Mouse (Mus musculus) intestine, embryonic 15.5 days (tissue): ENCODE data around the gene Spag5. TPM values are rescaled to one million over a fixed set of nuclear protein-coding genes. Genes with fewer than 3 reads are reported as not detected.

Experiments
- ATAC-seq: fragments of 200-750 bp; cut with Nextera tagmentation; 2 replicates; pipeline ENCODE4 v1.8.0; 2017; ENCODE audit warnings: moderate TSS enrichment, moderate library complexity
- H3K27ac ChIP-seq: fragments of 300-500 bp; sonication (generic); 2 replicates; pipeline ENCODE4 v1.5.1; 2015; ENCODE audit warnings: mild to moderate bottlenecking, inconsistent platforms
- H3K27me3 ChIP-seq: fragments of 300-500 bp; sonication (generic); replicated peaks from 2 replicates; pipeline ENCODE4 v1.6.1; 2015; ENCODE audit warnings: inconsistent platforms
- H3K36me3 ChIP-seq: fragments of 300-500 bp; sonication (generic); 2 replicates; pipeline ENCODE4 v1.6.1; 2015; ENCODE audit warnings: inconsistent platforms
- H3K4me1 ChIP-seq: fragments of 300-500 bp; sonication (generic); replicated peaks from 2 replicates; pipeline ENCODE4 v1.6.1; 2015; ENCODE audit warnings: inconsistent platforms
- H3K4me2 ChIP-seq: fragments of 300-500 bp; sonication (generic); replicated peaks from 2 replicates; pipeline ENCODE4 v1.6.1; 2015; ENCODE audit warnings: mild to moderate bottlenecking, inconsistent platforms
- H3K4me3 ChIP-seq: fragments of 300-500 bp; sonication (generic); replicated peaks from 2 replicates; pipeline ENCODE4 v1.5.1; 2015; ENCODE audit warnings: inconsistent platforms
- H3K9ac ChIP-seq: fragments of 300-500 bp; sonication (generic); 2 replicates; pipeline ENCODE4 v1.6.1; 2015; ENCODE audit warnings: inconsistent platforms
- H3K9me3 ChIP-seq: fragments of 300-500 bp; sonication (generic); 2 replicates; pipeline ENCODE4 v1.6.1; 2016; ENCODE audit warnings: inconsistent platforms
- WGBS: fragments of 180-500 bp; shearing (Covaris S2); methylation state at CpG from one replicate; pipeline ENCODE4 v1.1.7; 2015; 5-methylcytosine and 5-hydroxymethylcytosine counted together
- polyA plus RNA-seq: library from polyadenylated mRNA; unstranded; fragments of >200 nt; fragmentation: Nextera tagmentation; extraction: Ambion mirVana; gene quantifications from 2 replicates; pipeline ENCODE4 v1.2.1, GENCODE M21; 2015

Spag5 gene
- polyA plus RNA-seq, 1 experiment from 2014 or later = 28.3 TPM

- WGBS = 10% methylated on average over 13 of the region's 13 CpGs
- H3K27ac ChIP-seq = no peak overlapping the region
- peaks cover 27% of the 10 kb centered on the region for H3K4me1 ChIP-seq
- peak overlapping the region; percentile 58 for H3K4me2 ChIP-seq
- peak overlapping the region; percentile 27 for H3K4me3 ChIP-seq
- H3K36me3 ChIP-seq = no peaks in the 10 kb centered on the region
- no peaks in the 10 kb centered on the region for H3K9me3 ChIP-seq
- H3K9ac ChIP-seq = 0 out of 2 replicates have a peak overlapping the region, but pooled peaks have one; percentile 12
- ATAC-seq = peak; percentile 66
- no peaks in the 10 kb centered on the region for H3K27me3 ChIP-seq
These were observed 58.9 kb downstream of the Spag5 start for GRCm38 (mm10) chr11:78360125-78360788.

- Histone ChIP-seq H3K4me3 (no peak overlapping the region), H3K4me2 (0 out of 2 replicates have a peak overlapping the region, but pooled peaks have one; percentile 58), H3K4me1 (peaks cover 27% of the 10 kb centered on the region), H3K27me3 (no peaks in the 10 kb centered on the region), H3K27ac (no peak overlapping the region), H3K36me3 (no peaks in the 10 kb centered on the region), H3K9me3 (no peaks in the 10 kb centered on the region), H3K9ac (no peak overlapping the region)
- WGBS = 52% methylated on average over 2 of the region's 2 CpGs
- 0 out of 2 replicates have a peak, but pooled peaks have one; percentile 2 for ATAC-seq
These were observed 59.4 kb downstream of the Spag5 start for GRCm38 (mm10) chr11:78360789-78361131.

GRCm38 (mm10) chr11:78363309-78364007 lies 62.1 kb downstream of the Spag5 start:
- peak overlapping the region; percentile 67; the same call in 1 of the 2 replicates for H3K27ac ChIP-seq
- ATAC-seq = no peak

GRCm38 (mm10) chr11:78364103-78364502 lies 62.8 kb downstream of the Spag5 start:
- H3K4me2 ChIP-seq = 0 out of 2 replicates have a peak overlapping the region, but pooled peaks have one; percentile 19
- H3K27me3 ChIP-seq = no peaks in the 10 kb centered on the region
- H3K27ac ChIP-seq = peak overlapping the region; percentile 67
- WGBS = 18% methylated on average over 8 of the region's 8 CpGs
- H3K4me3 ChIP-seq = no peak overlapping the region
- no peaks in the 10 kb centered on the region for H3K36me3 ChIP-seq
- no peak overlapping the region for H3K9ac ChIP-seq
- peaks cover 23% of the 10 kb centered on the region for H3K4me1 ChIP-seq
- H3K9me3 ChIP-seq = no peaks in the 10 kb centered on the region
- ATAC-seq = peak; percentile 73

More at GRCm38 (mm10) chr11:78363309-78364007, 62.1 kb downstream of the Spag5 start:
- no peaks in the 10 kb centered on the region for H3K27me3 ChIP-seq
- 69% methylated on average over 13 of the region's 13 CpGs for WGBS
- H3K9me3 ChIP-seq = no peaks in the 10 kb centered on the region
- no peak overlapping the region for H3K4me2 ChIP-seq
- H3K9ac ChIP-seq = no peak overlapping the region
- no peak overlapping the region for H3K4me3 ChIP-seq
- H3K36me3 ChIP-seq = no peaks in the 10 kb centered on the region
- peaks cover 27% of the 10 kb centered on the region for H3K4me1 ChIP-seq

GRCm38 (mm10) chr11:78367456-78368225 lies 66.3 kb downstream of the Spag5 start:
- no peak overlapping the region for H3K27ac ChIP-seq
- H3K4me1 ChIP-seq = peaks cover 28% of the 10 kb centered on the region
- no peak for ATAC-seq

GRCm38 (mm10) chr11:78370389-78370788 lies 69.1 kb downstream of the Spag5 start:
- peaks cover 8% of the 10 kb centered on the region for H3K4me1 ChIP-seq
- no peaks in the 10 kb centered on the region for H3K9me3 ChIP-seq
- no peak overlapping the region for H3K4me3 ChIP-seq
- no peak for ATAC-seq
- no peak overlapping the region for H3K9ac ChIP-seq
- H3K27me3 ChIP-seq = no peaks in the 10 kb centered on the region
- 52% methylated on average over 1 of the region's 1 CpGs for WGBS
- H3K36me3 ChIP-seq = no peaks in the 10 kb centered on the region
- H3K27ac ChIP-seq = no peak overlapping the region
- no peak overlapping the region for H3K4me2 ChIP-seq

More at GRCm38 (mm10) chr11:78367456-78368225, 66.3 kb downstream of the Spag5 start:
- Histone ChIP-seq H3K9me3 (no peaks in the 10 kb centered on the region), H3K36me3 (no peaks in the 10 kb centered on the region), H3K4me3 (no peak overlapping the region), H3K27me3 (no peaks in the 10 kb centered on the region), H3K4me2 (no peak overlapping the region), H3K9ac (no peak overlapping the region)
- 79% methylated on average over 15 of the region's 15 CpGs for WGBS

- Histone ChIP-seq H3K9ac (no peak overlapping the region), H3K9me3 (no peaks in the 10 kb centered on the region), H3K4me2 (no peak overlapping the region), H3K36me3 (no peaks in the 10 kb centered on the region), H3K27me3 (no peaks in the 10 kb centered on the region), H3K4me3 (no peak overlapping the region), H3K27ac (no peak overlapping the region), H3K4me1 (peaks cover 8% of the 10 kb centered on the region)
- 90% methylated on average over 11 of the region's 11 CpGs for WGBS
- ATAC-seq = no peak
These were observed 70.4 kb downstream of the Spag5 start for GRCm38 (mm10) chr11:78371711-78372110.

Other genes with a start within 250 kb of the Spag5 start
- 30.8 and 31.6 TPM in 2 replicates for gene Eral1, start 221.1 kb upstream of the Spag5 start, polyA plus RNA-seq
- gene Fam222b, start 206.9 kb upstream of the Spag5 start, polyA plus RNA-seq = 13.1 and 13.3 TPM in 2 replicates
- 74.7 and 77.2 TPM in 2 replicates for gene Traf4, start 135.9 kb upstream of the Spag5 start, polyA plus RNA-seq
- gene Nek8, start 124.9 kb upstream of the Spag5 start, polyA plus RNA-seq = 14.4 and 17.1 TPM in 2 replicates
- 39.1 and 39.8 TPM in 2 replicates for gene Tlcd1, start 124.8 kb upstream of the Spag5 start, polyA plus RNA-seq
- 1,310 and 1,463 TPM in 2 replicates for gene Rpl23a, start 117.9 kb upstream of the Spag5 start, polyA plus RNA-seq
- 87.9 and 91.4 TPM in 2 replicates for gene Rab34, start 113.1 kb upstream of the Spag5 start, polyA plus RNA-seq
- gene Proca1, start 108.1 kb upstream of the Spag5 start, polyA plus RNA-seq = 2.6 and 3.1 TPM in 2 replicates
- 70.2 and 79.0 TPM in 2 replicates for gene Sdf2, start 55.8 kb upstream of the Spag5 start, polyA plus RNA-seq
- gene Supt6, start 55.5 kb upstream of the Spag5 start, polyA plus RNA-seq = 21.0 and 22.7 TPM in 2 replicates
- gene 2610507B11Rik, start 39.8 kb upstream of the Spag5 start, polyA plus RNA-seq = 68.6 and 71.1 TPM in 2 replicates
- gene BC030499, start 10.7 kb upstream of the Spag5 start, polyA plus RNA-seq = 0.16 and 0.33 TPM in 2 replicates
- 23.1 and 29.0 TPM in 2 replicates for gene Aldoc, start 21.4 kb downstream of the Spag5 start, polyA plus RNA-seq
- 78.6 and 85.0 TPM in 2 replicates for gene Pigs, start 26.9 kb downstream of the Spag5 start, polyA plus RNA-seq
- 33.5 and 34.6 TPM in 2 replicates for gene Unc119, start 42.0 kb downstream of the Spag5 start, polyA plus RNA-seq
- gene Foxn1, start 85.0 kb downstream of the Spag5 start, polyA plus RNA-seq = not detected in 2 replicates
- gene Slc13a2, start 120.7 kb downstream of the Spag5 start, polyA plus RNA-seq = 1.3 and 2.5 TPM in 2 replicates
- 12.2 and 13.3 TPM in 2 replicates for gene Slc46a1, start 164.2 kb downstream of the Spag5 start, polyA plus RNA-seq
- gene Sarm1, start 196.2 kb downstream of the Spag5 start, polyA plus RNA-seq = 2.1 and 2.7 TPM in 2 replicates
- 22.4 and 34.2 TPM in 2 replicates for gene Vtn, start 197.6 kb downstream of the Spag5 start, polyA plus RNA-seq
- not detected in 2 replicates for gene Sebox, start 201.9 kb downstream of the Spag5 start, polyA plus RNA-seq
- 54.1 and 56.9 TPM in 2 replicates for gene Tmem199, start 210.6 kb downstream of the Spag5 start, polyA plus RNA-seq
- gene Poldip2, start 210.7 kb downstream of the Spag5 start, polyA plus RNA-seq = 147 and 149 TPM in 2 replicates
- 81.2 and 82.2 TPM in 2 replicates for gene Tnfaip1, start 234.8 kb downstream of the Spag5 start, polyA plus RNA-seq
- gene Ift20, start 234.8 kb downstream of the Spag5 start, polyA plus RNA-seq = 126 and 137 TPM in 2 replicates
- gene Tmem97, start 249.2 kb downstream of the Spag5 start, polyA plus RNA-seq = 182 and 269 TPM in 2 replicates